Mouse (Mus musculus) mouse embryonic stem cell (cell line): ENCODE results near the gene Slc37a3.

ENCODE experiments used
- in situ Hi-C, 2 experiments: fragments of 300-500 bp; cut with MboI; formaldehyde crosslinking; loops; 1 replicate in 1 of 2; 3 replicates in 1 of 2; pipeline ENCODE4 v1.14.3; 2019 to 2020; ENCODE audit warnings: low sequenced_read_pairs in 2 of 2, low pct_unique_long_range_greater_than_20kb in 1 of 2, mixed read lengths in 1 of 2; ENCODE audit not compliant: unreplicated experiment in 1 of 2

Slc37a3 gene

GRCm38 (mm10) chr6:39338359-39338758 lies 39.1 kb downstream of the Slc37a3 start:
- in situ Hi-C loops: no loop called here

- in situ Hi-C loops: no loop called here
These were observed 42.6 kb downstream of the Slc37a3 start for GRCm38 (mm10) chr6:39334873-39335272.

- in situ Hi-C loops: no loop called here
These were observed 43.3 kb downstream of the Slc37a3 start for GRCm38 (mm10) chr6:39334224-39334623.

GRCm38 (mm10) chr6:39331998-39332700 lies 45.3 kb downstream of the Slc37a3 start:
- in situ Hi-C loops: no loop called here

- in situ Hi-C loops: no loop called here
These were observed 46.5 kb downstream of the Slc37a3 start for GRCm38 (mm10) chr6:39330981-39331380.

- in situ Hi-C loops: no loop called here
These were observed 57.2 kb downstream of the Slc37a3 start for GRCm38 (mm10) chr6:39320286-39320685.

- in situ Hi-C loops: no loop called here
These were observed 58.3 kb downstream of the Slc37a3 start for GRCm38 (mm10) chr6:39319061-39319761.

GRCm38 (mm10) chr6:39318631-39319010 lies 58.9 kb downstream of the Slc37a3 start:
- in situ Hi-C loops: no loop called here

GRCm38 (mm10) chr6:39317854-39318630 lies 59.4 kb downstream of the Slc37a3 start:
- in situ Hi-C loops: no loop called here

GRCm38 (mm10) chr6:39316089-39316488 lies 61.4 kb downstream of the Slc37a3 start:
- in situ Hi-C loops: no loop called here

GRCm38 (mm10) chr6:39314461-39314860 lies 63.0 kb downstream of the Slc37a3 start:
- in situ Hi-C loops: no loop called here

GRCm38 (mm10) chr6:39311786-39312185 lies 65.7 kb downstream of the Slc37a3 start:
- in situ Hi-C loops: no loop called here

- in situ Hi-C loops: no loop called here
These were observed 73.1 kb downstream of the Slc37a3 start for GRCm38 (mm10) chr6:39304371-39304874.

GRCm38 (mm10) chr6:39301484-39301883 lies 76.0 kb downstream of the Slc37a3 start:
- in situ Hi-C loops: no loop called here

GRCm38 (mm10) chr6:39297079-39297478 lies 80.4 kb downstream of the Slc37a3 start:
- in situ Hi-C loops: no loop called here

- in situ Hi-C loops: no loop called here
These were observed 81.0 kb downstream of the Slc37a3 start for GRCm38 (mm10) chr6:39296474-39296873.

- in situ Hi-C loops: no loop called here
These were observed 81.6 kb downstream of the Slc37a3 start for GRCm38 (mm10) chr6:39295727-39296411.

GRCm38 (mm10) chr6:39289721-39290120 lies 87.8 kb downstream of the Slc37a3 start:
- in situ Hi-C loops: no loop called here

- in situ Hi-C loops: no loop called here
These were observed 89.7 kb downstream of the Slc37a3 start for GRCm38 (mm10) chr6:39287782-39288181.
